Mouse (Mus musculus) spleen, adult 18-20 months (tissue): Measurements from ENCODE around the gene Brox.
A peak's percentile ranks its signal among the peaks of the same experiment; 100 is the strongest.

ENCODE experiments used
- DNase-seq, 2 experiments: peaks; one replicate each; pipeline ENCODE4 v3.0.0; 2022; ENCODE audit warnings: mixed read lengths in 2 of 2

Gene Brox

DNA sequence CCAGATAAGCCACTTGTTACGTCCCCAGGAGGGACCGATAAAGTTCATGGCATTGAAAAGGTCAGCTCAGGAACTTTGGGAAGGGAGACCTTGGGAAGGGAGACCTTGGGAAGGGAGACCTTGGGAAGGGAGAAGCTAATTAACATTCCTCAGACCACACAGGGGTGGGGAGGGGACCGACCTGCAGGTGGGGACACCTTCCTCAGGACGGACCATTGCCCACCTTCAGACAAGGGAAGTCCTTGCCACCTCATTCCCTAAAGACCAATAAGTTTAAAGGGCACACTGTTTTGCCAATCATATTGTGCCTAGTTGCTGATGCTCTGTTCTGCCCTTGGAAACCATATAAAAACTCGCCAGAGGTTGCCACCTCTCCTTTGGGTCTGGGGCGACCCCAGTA, 29.4 kb downstream of the Brox start:
- DNase-seq: no peak

DNA sequence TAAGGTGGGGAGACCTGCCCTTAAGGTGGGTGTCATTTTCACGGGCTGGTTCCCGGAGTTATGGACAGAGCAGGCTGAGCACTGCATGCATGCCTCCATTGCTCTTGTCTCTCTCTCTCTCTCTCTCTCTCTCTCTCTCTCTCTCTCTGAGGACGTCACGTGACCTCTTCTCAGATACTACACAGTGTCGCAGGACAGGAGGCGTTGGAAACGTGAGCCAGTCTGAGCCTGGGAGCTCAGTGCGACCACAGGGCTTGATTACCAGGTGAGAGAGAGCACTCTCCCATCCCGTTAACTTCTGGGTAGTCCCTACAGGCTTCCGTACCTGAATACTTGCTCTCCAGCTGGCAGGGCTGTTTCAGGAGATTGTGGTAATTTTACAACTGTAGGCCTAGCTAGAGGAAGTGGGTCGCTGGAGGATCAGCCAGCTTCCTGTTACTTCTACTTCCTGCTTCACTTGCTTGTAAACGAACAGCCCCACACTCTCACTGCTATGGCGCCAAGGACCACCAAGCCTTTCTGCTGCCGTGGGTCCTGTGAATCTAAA, 31.1 kb downstream of the Brox start:
- peak in 1 of 2 experiments; percentile 5 for DNase-seq

GRCm38 (mm10) chr1:183264145-183265008, 32.7 kb downstream of the Brox start:
- no peak for DNase-seq

DNA sequence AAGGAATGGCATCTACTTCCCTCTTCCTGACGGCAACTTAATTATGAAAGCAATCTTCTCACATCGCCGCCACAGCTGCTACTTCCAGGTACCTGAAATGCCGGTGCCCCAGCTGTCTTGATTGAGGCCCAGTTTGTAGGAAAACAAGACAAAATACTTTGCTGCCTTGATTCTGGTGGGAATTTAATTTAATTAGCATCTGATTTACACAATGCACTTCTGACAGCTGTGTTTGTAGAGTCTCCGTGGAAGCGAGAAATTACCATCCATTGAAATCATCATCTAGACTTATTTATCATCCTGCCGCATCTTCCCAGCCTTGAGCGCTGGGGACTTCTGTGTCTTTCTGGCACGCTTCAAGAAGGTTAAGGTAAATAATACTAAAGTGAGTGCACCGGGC, 44.5 kb downstream of the Brox start:
- DNase-seq: no peak

DNA sequence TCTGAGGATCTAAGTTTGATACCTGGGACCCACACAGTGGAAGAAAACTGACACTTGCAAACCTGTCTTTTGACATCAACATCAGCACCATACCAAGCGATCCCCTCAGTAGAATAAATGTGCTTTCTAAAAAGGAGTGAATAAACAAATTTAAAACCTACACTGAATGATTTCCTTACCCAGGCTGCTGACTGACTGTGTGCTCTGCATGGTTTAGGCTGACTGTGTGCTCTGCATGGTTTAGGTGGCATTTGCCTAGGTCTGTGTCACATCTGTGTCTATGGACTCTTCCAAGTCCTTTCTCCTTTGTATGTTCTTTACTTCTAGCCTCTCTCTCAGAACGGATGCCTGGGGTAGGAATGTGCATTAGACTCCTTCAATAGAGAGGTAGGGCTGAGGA, 45.3 kb downstream of the Brox start:
- DNase-seq: no peak

GRCm38 (mm10) chr1:183250612-183251011, 46.5 kb downstream of the Brox start:
- DNase-seq: no peak

- DNase-seq: no peak
Measured at GRCm38 (mm10) chr1:183248144-183248543, 48.9 kb downstream of the Brox start.

DNA sequence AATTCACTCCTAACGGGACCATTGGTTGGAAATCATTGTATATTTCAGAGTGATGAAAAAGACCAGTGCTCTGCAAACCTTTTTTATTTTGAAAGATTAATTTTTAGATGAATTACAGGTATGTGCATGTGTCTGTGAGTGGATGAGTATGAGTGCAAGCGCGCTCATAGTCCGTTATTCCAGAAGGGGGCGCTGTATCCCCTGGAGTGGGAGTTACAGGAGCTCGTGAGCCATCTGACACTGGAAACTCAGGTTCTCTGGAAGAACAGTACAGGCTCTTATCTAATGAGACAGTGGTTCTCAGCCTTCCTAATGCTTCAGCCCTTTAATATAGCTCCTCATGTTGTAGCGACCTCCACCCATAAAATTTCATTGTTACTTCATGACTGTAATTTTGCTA, 53.8 kb downstream of the Brox start:
- no peak for DNase-seq

GRCm38 (mm10) chr1:183237901-183238300, 59.2 kb downstream of the Brox start:
- no peak for DNase-seq

GRCm38 (mm10) chr1:183236460-183236859, 60.6 kb downstream of the Brox start:
- no peak for DNase-seq

DNA sequence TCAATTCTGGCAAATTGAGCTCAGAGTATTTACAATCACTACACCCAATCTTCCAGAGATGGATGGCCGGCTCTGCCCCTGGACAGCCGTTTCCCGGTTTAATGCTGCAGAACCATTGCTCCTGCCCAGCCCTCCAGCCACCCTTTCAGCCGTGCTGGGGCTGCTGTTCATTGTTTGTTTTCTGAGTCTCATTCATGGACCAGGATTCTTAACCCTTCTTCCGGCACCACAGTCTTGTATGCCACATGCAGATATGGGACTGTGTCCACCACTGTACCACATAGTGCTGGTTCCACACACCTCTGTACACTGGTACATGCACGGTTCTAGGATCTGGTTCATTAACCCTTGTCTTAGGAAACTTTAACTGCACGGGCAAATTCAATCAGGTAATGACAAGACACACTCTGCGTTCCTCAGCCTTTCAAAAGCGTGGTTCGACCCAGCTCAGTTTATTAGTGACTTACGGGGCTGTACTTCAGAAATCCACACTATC, 63.3 kb downstream of the Brox start:
- DNase-seq: no peak

GRCm38 (mm10) chr1:183232985-183233678, 63.9 kb downstream of the Brox start:
- DNase-seq: no peak

GRCm38 (mm10) chr1:183227469-183227868, 69.6 kb downstream of the Brox start:
- DNase-seq: no peak
